Mouse (Mus musculus) c-Kit-positive CD71-positive TER-119-positive erythroid progenitor cells, embryonic 14.5 days (primary cell): Measurements from ENCODE around the gene Siah1b.

ENCODE experiments used
- DNase-seq: peaks from one replicate; pipeline ENCODE4 v3.0.0-alpha.2; 2013; ENCODE audit warnings: low spot score

Gene Siah1b

GRCm38 (mm10) chrX:164076040-164076775 is at the start of gene Siah1b:
Gene Siah1b (minus strand): TSS chrX:164076493.
- DNase-seq, result peak; percentile 87

GRCm38 (mm10) chrX:164123942-164124341 is 47.6 kb upstream of the Siah1b start:
- no peak for DNase-seq

- DNase-seq, result no peak
These were observed 37.5 kb upstream of the Siah1b start for GRCm38 (mm10) chrX:164113744-164114143.

- DNase-seq, result no peak
These were observed 34.9 kb upstream of the Siah1b start for GRCm38 (mm10) chrX:164111146-164111545.

- no peak for DNase-seq
These were observed 26.4 kb upstream of the Siah1b start for GRCm38 (mm10) chrX:164102656-164103055.

- DNase-seq, result no peak
These were observed 25.9 kb upstream of the Siah1b start for GRCm38 (mm10) chrX:164102198-164102597.

GRCm38 (mm10) chrX:164101483-164101882 is 25.2 kb upstream of the Siah1b start:
- DNase-seq, result no peak

GRCm38 (mm10) chrX:164095838-164096237 is 19.5 kb upstream of the Siah1b start:
- no peak for DNase-seq

GRCm38 (mm10) chrX:164093435-164093834 is 17.1 kb upstream of the Siah1b start:
- peak; percentile 51 for DNase-seq

GRCm38 (mm10) chrX:164092300-164093169 is 16.2 kb upstream of the Siah1b start:
- DNase-seq, result no peak

- DNase-seq, result no peak
These were observed 13.6 kb upstream of the Siah1b start for GRCm38 (mm10) chrX:164089916-164090315.

GRCm38 (mm10) chrX:164088582-164088981 is 12.3 kb upstream of the Siah1b start, which contains the start of gene Cltrn:
Gene Cltrn (plus strand): TSS chrX:164088830.
- DNase-seq, result no peak

GRCm38 (mm10) chrX:164082030-164082429 is 5.7 kb upstream of the Siah1b start:
- peak; percentile 33 for DNase-seq

GRCm38 (mm10) chrX:164068968-164069367 is 7.3 kb downstream of the Siah1b start:
- DNase-seq, result no peak

GRCm38 (mm10) chrX:164066185-164066584 is 10.1 kb downstream of the Siah1b start:
- DNase-seq, result peak; percentile 68

GRCm38 (mm10) chrX:164059070-164059469 is 17.2 kb downstream of the Siah1b start:
- DNase-seq, result no peak

- DNase-seq, result no peak
These were observed 17.8 kb downstream of the Siah1b start for GRCm38 (mm10) chrX:164058523-164058922.

GRCm38 (mm10) chrX:164055726-164056125 is 20.6 kb downstream of the Siah1b start:
- no peak for DNase-seq

- DNase-seq, result no peak
These were observed 29.6 kb downstream of the Siah1b start for GRCm38 (mm10) chrX:164046736-164047135.

- DNase-seq, result no peak
These were observed 34.2 kb downstream of the Siah1b start for GRCm38 (mm10) chrX:164042069-164042468.

- DNase-seq, result no peak
These were observed 37.4 kb downstream of the Siah1b start for GRCm38 (mm10) chrX:164038882-164039281.

GRCm38 (mm10) chrX:164035931-164036330 is 40.4 kb downstream of the Siah1b start:
- DNase-seq, result no peak

GRCm38 (mm10) chrX:164035401-164035800 is 40.9 kb downstream of the Siah1b start:
- no peak for DNase-seq
